Mouse (Mus musculus) limb, embryonic 14.5 days (tissue): ENCODE measurements at regions not wholly inside any gene's neighbourhood (a gene's known extent, or its start where the extent isn't known, plus 50 kb on each side); places are given as distances from the start of the nearest gene placed in this dataset.

Experiments
- ATAC-seq: fragments of 200-750 bp; cut with Nextera tagmentation; 2 replicates; pipeline ENCODE4 v1.8.0; 2017; ENCODE audit warnings: low read depth, moderate number of reproducible peaks, moderate TSS enrichment; ENCODE audit not compliant: low FRiP score
- DNase-seq: peaks from one replicate; pipeline ENCODE4 v3.0.0-alpha.2; 2015; ENCODE audit warnings: low spot score
- H3K27ac ChIP-seq: fragments of 300-500 bp; sonication (generic); replicated peaks from 2 replicates; pipeline ENCODE4 v1.5.1; 2014; ENCODE audit warnings: low read depth, mild to moderate bottlenecking, low read length, moderate library complexity, mixed read lengths
- H3K27me3 ChIP-seq: fragments of 300-500 bp; sonication (generic); 2 replicates; pipeline ENCODE4 v1.6.1; 2014; ENCODE audit warnings: low read length, mixed read lengths; ENCODE audit not compliant: control insufficient read depth, insufficient read depth
- H3K36me3 ChIP-seq: fragments of 300-500 bp; sonication (generic); 2 replicates; pipeline ENCODE4 v1.6.1; 2014; ENCODE audit warnings: mild to moderate bottlenecking, low read length, moderate library complexity, mixed read lengths; ENCODE audit not compliant: control insufficient read depth, insufficient read depth
- H3K4me1 ChIP-seq: fragments of 300-500 bp; sonication (generic); 2 replicates; pipeline ENCODE4 v1.6.1; 2014; ENCODE audit warnings: antibody characterized with exemption, low read length, mixed read lengths; ENCODE audit not compliant: control insufficient read depth, insufficient read depth
- H3K4me2 ChIP-seq: fragments of 300-500 bp; sonication (generic); replicated peaks from 2 replicates; pipeline ENCODE4 v1.6.1; 2014; ENCODE audit warnings: low read depth, mild to moderate bottlenecking, low read length, moderate library complexity; ENCODE audit not compliant: severe bottlenecking
- H3K4me3 ChIP-seq: fragments of 300-500 bp; sonication (generic); replicated peaks from 2 replicates; pipeline ENCODE4 v1.5.1; 2014; ENCODE audit warnings: low read length
- H3K9ac ChIP-seq: fragments of 300-500 bp; sonication (generic); 2 replicates; pipeline ENCODE4 v1.6.1; 2014; ENCODE audit warnings: mild to moderate bottlenecking, low read depth, low read length, moderate library complexity; ENCODE audit not compliant: severe bottlenecking
- H3K9me3 ChIP-seq: fragments of 300-500 bp; sonication (generic); 2 replicates; pipeline ENCODE4 v1.6.1; 2016; ENCODE audit warnings: low read length; ENCODE audit not compliant: control insufficient read depth
- POLR2A ChIP-seq: fragments of 200-500 bp; IDR thresholded peaks from 2 replicates; pipeline ENCODE4 v1.8.0; 2012; ENCODE audit warnings: inconsistent platforms, mild to moderate bottlenecking, moderate library complexity, borderline replicate concordance; ENCODE audit not compliant: insufficient read depth, insufficient read length; ENCODE audit errors: extremely low read depth
- WGBS: fragments of 180-500 bp; shearing (Covaris S2); extraction: QIAGEN DNeasy Blood & Tissue Kit; methylation state at CpG from one replicate; pipeline ENCODE4 v1.1.7; 2014; 5-methylcytosine and 5-hydroxymethylcytosine counted together

- Histone ChIP-seq H3K4me3 (no peak overlapping the region), H3K9me3 (no peaks in the 10 kb centered on the region), H3K4me1 (no peaks in the 10 kb centered on the region), H3K27ac (no peak overlapping the region), H3K27me3 (no peaks in the 10 kb centered on the region), H3K9ac (no peak overlapping the region), H3K36me3 (no peaks in the 10 kb centered on the region), H3K4me2 (no peak overlapping the region)
- DNase-seq (no peak), ATAC-seq (no peak)
- no peak for TF ChIP-seq POLR2A
- 62% methylated on average over 6 of the region's 6 CpGs for WGBS
Observed at GRCm38 (mm10) chr16:23672375-23672774, 151.8 kb upstream of the Masp1 start.

- Histone ChIP-seq H3K27ac (no peak overlapping the region), H3K36me3 (no peaks in the 10 kb centered on the region), H3K4me3 (no peak overlapping the region), H3K4me1 (no peaks in the 10 kb centered on the region), H3K4me2 (no peak overlapping the region), H3K9ac (no peak overlapping the region), H3K9me3 (no peaks in the 10 kb centered on the region), H3K27me3 (no peaks in the 10 kb centered on the region)
- no peak for TF ChIP-seq POLR2A
- DNase-seq = no peak
- WGBS = 82% methylated on average over 4 of the region's 4 CpGs
- no peak for ATAC-seq
Observed at GRCm38 (mm10) chr16:23670161-23670560, 149.5 kb upstream of the Masp1 start.

GRCm38 (mm10) chr16:23669651-23670050, 149.0 kb upstream of the Masp1 start:
- no peaks in the 10 kb centered on the region for H3K27me3 ChIP-seq
- H3K4me2 ChIP-seq = no peak overlapping the region
- WGBS = 87% methylated on average over 4 of the region's 4 CpGs
- no peak overlapping the region for H3K9ac ChIP-seq
- no peak for TF ChIP-seq POLR2A
- H3K9me3 ChIP-seq = no peaks in the 10 kb centered on the region
- ATAC-seq (no peak), DNase-seq (no peak)
- no peaks in the 10 kb centered on the region for H3K4me1 ChIP-seq
- no peak overlapping the region for H3K27ac ChIP-seq
- no peaks in the 10 kb centered on the region for H3K36me3 ChIP-seq
- H3K4me3 ChIP-seq = no peak overlapping the region
